ENCODE assay signal across 8 mouse cellular contexts in genomic region chr7:81452971-81453441, GRCm38 (mm10). TPM values are rescaled to one million over a fixed set of nuclear protein-coding genes. Genes with fewer than 3 reads are reported as not detected.
DNase-seq lines count a peak whose midpoint lies in the region; ATAC-seq lines count a peak whose summit lies in the region.

No protein-coding gene starts in this region.

- no peaks in the 10 kb centered on the region for H3K36me3 ChIP-seq in forebrain, embryonic 16.5 days (ENCODE audit: control insufficient read depth, insufficient read depth)
- no peaks in the 10 kb centered on the region for H3K36me3 ChIP-seq in hindbrain, embryonic 13.5 days
- H3K36me3 ChIP-seq in neural tube, embryonic 14.5 days (ENCODE audit: control insufficient read depth, insufficient read depth, low read length), result no peaks in the 10 kb centered on the region

- peak overlapping the region; percentile 93 for H3K4me2 ChIP-seq in forebrain, embryonic 16.5 days (ENCODE audit: low read length)
- H3K4me2 ChIP-seq in hindbrain, embryonic 13.5 days, result peak overlapping the region; percentile 92
- H3K4me2 ChIP-seq in neural tube, embryonic 14.5 days (ENCODE audit: low read depth, low read length), result peak overlapping the region; percentile 91

- H3K9ac ChIP-seq in forebrain, embryonic 16.5 days (replicated peaks; ENCODE audit: low read depth, low read length), result no peak overlapping the region; the same call in 1 of the 2 replicates
- H3K9ac ChIP-seq in hindbrain, embryonic 13.5 days, result peak overlapping the region; percentile 68
- no peak overlapping the region for H3K9ac ChIP-seq in neural tube, embryonic 14.5 days (replicated peaks; ENCODE audit: low read depth, low read length)

- H3K4me3 ChIP-seq in forebrain, embryonic 16.5 days (replicated peaks; ENCODE audit: low read length), result peak overlapping the region; percentile 63
- H3K4me3 ChIP-seq in hindbrain, embryonic 13.5 days, result peak overlapping the region; percentile 57
- peak overlapping the region; percentile 54 for H3K4me3 ChIP-seq in neural tube, embryonic 14.5 days (ENCODE audit: low read depth, low read length)

- intact Hi-C loops in heart, postnatal 25 days (cut with DNase I), result no loop called here

- peaks cover 26% of the 10 kb centered on the region for H3K4me1 ChIP-seq in forebrain, embryonic 16.5 days (replicated peaks; ENCODE audit: control insufficient read depth, insufficient read depth, low read length)
- peaks cover 27% of the 10 kb centered on the region for H3K4me1 ChIP-seq in hindbrain, embryonic 13.5 days (replicated peaks)
- H3K4me1 ChIP-seq in neural tube, embryonic 14.5 days (ENCODE audit: control insufficient read depth, insufficient read depth, low read length), result peaks cover 21% of the 10 kb centered on the region; the same call in 1 of the 2 replicates

- H3K27me3 ChIP-seq in forebrain, embryonic 16.5 days (replicated peaks; ENCODE audit: control insufficient read depth, insufficient read depth, low read length), result peaks cover 58% of the 10 kb centered on the region
- H3K27me3 ChIP-seq in hindbrain, embryonic 13.5 days, result peaks cover 75% of the 10 kb centered on the region
- H3K27me3 ChIP-seq in neural tube, embryonic 14.5 days (ENCODE audit: control insufficient read depth, insufficient read depth, low read length), result peaks cover 42% of the 10 kb centered on the region

- whole genome bisulfite sequencing in forebrain, embryonic 16.5 days, result 5% methylated on average over 21 of the region's 21 CpGs
- WGBS in hindbrain, embryonic 13.5 days, result 3% methylated on average over 21 of the region's 21 CpGs
- WGBS in neural tube, embryonic 14.5 days, result 6% methylated on average over 21 of the region's 21 CpGs

- DNase-seq in heart, adult 11 months, result peak; percentile 97
- DNase-seq in heart, postnatal 25 days (ENCODE audit: low spot score), result no peak
- peak; percentile 54 for DNase-seq in adrenal gland, postnatal 25 days
- DNase-seq in layer of hippocampus, postnatal 36 days, result peak; percentile 45
- DNase-seq in c-Kit-positive CD71-positive TER-119-positive erythroid progenitor cells, embryonic 14.5 days (ENCODE audit: low spot score), result no peak

- no peaks in the 10 kb centered on the region for H3K9me3 ChIP-seq in forebrain, embryonic 16.5 days (ENCODE audit: control insufficient read depth, low read length)
- H3K9me3 ChIP-seq in hindbrain, embryonic 13.5 days, result no peaks in the 10 kb centered on the region
- no peaks in the 10 kb centered on the region for H3K9me3 ChIP-seq in neural tube, embryonic 14.5 days (ENCODE audit: control insufficient read depth, low read length)

- H3K27ac ChIP-seq in forebrain, embryonic 16.5 days (ENCODE audit: low read length), result no peak overlapping the region
- H3K27ac ChIP-seq in hindbrain, embryonic 13.5 days, result no peak overlapping the region
- H3K27ac ChIP-seq in neural tube, embryonic 14.5 days (ENCODE audit: low read depth, low read length), result no peak overlapping the region

- peak; percentile 13; the same call in 1 of the 2 replicates for ATAC-seq in forebrain, embryonic 16.5 days
- ATAC-seq in hindbrain, embryonic 13.5 days (ENCODE audit: low FRiP score), result peak; percentile 33
- peak; percentile 32; the same call in 1 of the 2 replicates for ATAC-seq in neural tube, embryonic 14.5 days (ENCODE audit: low read depth)

RNA-seq across cellular contexts. Expression of gene Cpeb1, which starts 2.3 kb away (rescaled TPM):
- 10 to 100 TPM in 1 of 2 experiments, 1 to 10 TPM in 1; 7.0 to 12.3 TPM for total RNA-seq in heart, postnatal 25 days (2021)
- total RNA-seq in adrenal gland, postnatal 25 days (2021), result 29.2 and 39.0 TPM in 2 replicates
- 2.1 and 2.9 TPM in 2 replicates for polyA plus RNA-seq in forebrain, embryonic 16.5 days (2015; fragmentation: Nextera tagmentation; extraction: Ambion mirVana)
- 3.8 and 4.8 TPM in 2 replicates for polyA plus RNA-seq in hindbrain, embryonic 13.5 days (2015; fragmentation: Nextera tagmentation; extraction: Ambion mirVana)
- total RNA-seq in layer of hippocampus, postnatal 36 days (2021), result 100 to 1,000 TPM; 108 to 115 TPM
- 6.9 and 8.0 TPM in 2 replicates for polyA plus RNA-seq in neural tube, embryonic 14.5 days (2014; fragmentation: Nextera tagmentation; extraction: Ambion mirVana)

RNA-seq across cellular contexts. Expression of gene Ap3b2, which starts 40.7 kb away (rescaled TPM):
- not detected for total RNA-seq in heart, postnatal 25 days (2021)
- 9.3 and 13.1 TPM in 2 replicates for total RNA-seq in adrenal gland, postnatal 25 days (2021)
- 133 and 142 TPM in 2 replicates for polyA plus RNA-seq in forebrain, embryonic 16.5 days (2015; fragmentation: Nextera tagmentation; extraction: Ambion mirVana)
- 121 and 134 TPM in 2 replicates for polyA plus RNA-seq in hindbrain, embryonic 13.5 days (2015; fragmentation: Nextera tagmentation; extraction: Ambion mirVana)
- total RNA-seq in layer of hippocampus, postnatal 36 days (2021), result 100 to 1,000 TPM; 163 to 170 TPM
- polyA plus RNA-seq in neural tube, embryonic 14.5 days (2014; fragmentation: Nextera tagmentation; extraction: Ambion mirVana), result 136 and 145 TPM in 2 replicates

RNA-seq across cellular contexts. Expression of gene BC048679, which starts 45.1 kb away (rescaled TPM):
- not detected for total RNA-seq in heart, postnatal 25 days (2021)
- total RNA-seq in adrenal gland, postnatal 25 days (2021), result not detected in 2 replicates
- polyA plus RNA-seq in forebrain, embryonic 16.5 days (2015; fragmentation: Nextera tagmentation; extraction: Ambion mirVana), result not detected in 2 replicates
- polyA plus RNA-seq in hindbrain, embryonic 13.5 days (2015; fragmentation: Nextera tagmentation; extraction: Ambion mirVana), result not detected in 2 replicates
- total RNA-seq in layer of hippocampus, postnatal 36 days (2021), result not detected
- polyA plus RNA-seq in neural tube, embryonic 14.5 days (2014; fragmentation: Nextera tagmentation; extraction: Ambion mirVana), result not detected in 2 replicates

Comparison
In these comparisons a context has a peak if more than half of its experiments do, and no peak if none do; other contexts are left out.
1. DNase-seq: peak in heart, adult 11 months (single experiment), adrenal gland, postnatal 25 days (single experiment) and layer of hippocampus, postnatal 36 days (2 of 2); none in heart, postnatal 25 days (single experiment) and c-Kit-positive CD71-positive TER-119-positive erythroid progenitor cells, embryonic 14.5 days (single experiment).
2. Peak in every context shown above with its lines, with median percentiles within 50 percentile points of each other: ATAC-seq, H3K4me2 ChIP-seq and H3K4me3 ChIP-seq.